Mouse (Mus musculus) adrenal gland (tissue): Measurements from ENCODE around the gene Cox6a2.
"Not testable (repeated sequence)": the region's sequence is repeated elsewhere in the genome, so short reads cannot be mapped to it uniquely, and the experiment has no call there.

ENCODE experiments used
- intact Hi-C: fragments of 180-260 bp; cut with DNase I; formaldehyde crosslinking; loops from one replicate; pipeline ENCODE4 v1.15.1; 2025

The Cox6a2 gene

DNA sequence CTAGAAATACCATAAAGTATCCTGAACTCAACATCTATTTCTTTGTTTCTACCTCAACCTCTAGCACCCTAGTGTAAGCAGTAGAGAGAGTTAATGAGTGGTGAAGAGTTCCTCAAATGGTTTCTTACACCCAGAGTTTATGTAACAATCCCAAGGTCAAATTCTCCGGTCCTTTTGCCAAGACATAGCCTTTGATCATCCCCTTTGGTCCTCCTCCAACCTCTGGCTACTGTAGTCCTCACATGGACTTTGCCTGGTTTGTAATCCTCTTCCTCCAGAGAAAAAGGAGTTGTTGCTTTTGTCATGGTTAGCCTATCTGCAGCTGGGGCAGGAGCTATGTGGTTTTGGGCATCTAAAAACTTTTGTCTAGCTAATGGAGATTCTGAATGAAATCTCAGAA, 29.3 kb upstream of the Cox6a2 start:
- intact Hi-C loops: no loop called here

DNA sequence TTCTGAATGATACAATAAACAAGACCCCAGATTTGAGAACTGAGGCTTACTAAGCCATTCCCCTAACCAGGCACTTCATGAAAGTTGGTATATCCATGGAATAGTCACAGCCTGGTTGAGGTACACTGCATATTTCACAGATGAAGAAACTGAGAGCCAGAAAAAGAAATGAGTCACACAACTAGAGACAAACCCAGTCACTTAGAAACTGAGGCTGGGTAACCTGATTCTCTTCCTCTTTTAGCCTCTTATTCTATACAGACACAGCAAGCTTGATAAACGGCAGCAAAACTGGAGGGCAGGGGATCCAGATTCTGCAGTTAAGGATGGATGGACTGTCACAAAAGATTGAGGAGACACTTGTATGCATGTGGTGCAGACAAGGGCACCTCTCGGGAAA, 28.6 kb upstream of the Cox6a2 start:
- intact Hi-C loops: no loop called here

DNA sequence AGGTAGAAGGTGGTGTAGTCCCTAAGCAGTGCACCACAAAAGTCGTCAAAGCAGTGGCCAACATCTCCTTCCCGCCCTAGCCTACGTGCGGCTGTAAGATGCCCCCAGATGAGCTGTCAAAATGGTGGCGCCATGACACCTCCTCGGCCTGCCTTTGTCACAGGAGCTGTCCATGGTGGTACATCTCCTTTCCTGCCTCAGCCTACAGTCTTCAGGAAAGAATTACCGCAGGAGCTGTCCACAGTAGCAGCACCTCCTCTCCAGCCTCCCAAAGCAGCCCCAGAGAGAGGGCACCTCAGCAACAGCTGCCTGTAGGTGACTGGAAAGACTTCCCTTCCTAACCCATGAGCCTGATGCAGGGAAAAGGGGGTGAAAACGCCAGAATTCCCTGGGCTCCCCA, 25.6 kb upstream of the Cox6a2 start:
- intact Hi-C loops: no loop called here

DNA sequence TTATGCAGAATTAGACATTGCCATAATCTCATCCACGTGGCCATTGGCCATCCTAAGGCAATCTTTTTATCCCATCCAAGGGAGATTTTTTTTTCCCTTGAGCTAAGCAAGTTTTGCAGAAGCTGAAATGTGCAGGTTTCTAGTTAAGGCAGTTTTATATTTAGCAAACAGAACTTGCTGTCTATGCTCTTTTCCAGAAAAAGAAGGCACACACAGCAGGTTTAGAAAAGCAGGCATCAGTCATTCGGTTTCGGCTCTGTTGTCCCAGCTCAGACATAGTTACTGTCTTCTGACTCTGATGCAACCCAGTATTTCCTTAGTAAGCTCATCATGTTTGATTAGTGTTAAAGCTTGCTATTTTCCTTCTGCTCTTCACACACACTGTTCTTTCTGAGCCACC, 14.7 kb upstream of the Cox6a2 start:
- intact Hi-C loops: no loop called here

DNA sequence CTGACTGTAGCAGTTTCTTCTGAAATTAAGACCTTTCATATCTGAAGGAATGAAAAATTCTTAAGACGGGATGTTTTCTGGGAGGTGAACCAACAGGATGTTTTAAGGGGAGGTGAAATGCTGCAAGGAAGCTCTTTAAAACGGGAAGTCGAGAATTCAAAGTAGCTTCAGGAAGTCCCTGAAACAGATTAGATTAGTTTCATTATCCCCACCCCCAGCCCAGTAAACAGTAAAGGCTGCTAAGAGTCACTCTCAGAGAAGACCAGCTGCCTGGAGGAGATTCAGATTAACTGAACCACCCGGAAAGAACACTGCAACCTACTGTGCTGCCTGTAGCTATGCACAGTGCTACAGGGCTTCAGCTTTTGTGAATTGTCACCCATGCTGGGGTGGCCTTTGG, 13.8 kb upstream of the Cox6a2 start:
- intact Hi-C loops: loop anchor here (10.0 kb wide), 1 partner anchor 205 kb away; no protein-coding TSS in a partner anchor

GRCm38 (mm10) chr7:128209826-128210225, 3.6 kb upstream of the Cox6a2 start:
- intact Hi-C loops: loop anchor here (10.0 kb wide), 1 partner anchor 195 kb away; no protein-coding TSS in a partner anchor

DNA sequence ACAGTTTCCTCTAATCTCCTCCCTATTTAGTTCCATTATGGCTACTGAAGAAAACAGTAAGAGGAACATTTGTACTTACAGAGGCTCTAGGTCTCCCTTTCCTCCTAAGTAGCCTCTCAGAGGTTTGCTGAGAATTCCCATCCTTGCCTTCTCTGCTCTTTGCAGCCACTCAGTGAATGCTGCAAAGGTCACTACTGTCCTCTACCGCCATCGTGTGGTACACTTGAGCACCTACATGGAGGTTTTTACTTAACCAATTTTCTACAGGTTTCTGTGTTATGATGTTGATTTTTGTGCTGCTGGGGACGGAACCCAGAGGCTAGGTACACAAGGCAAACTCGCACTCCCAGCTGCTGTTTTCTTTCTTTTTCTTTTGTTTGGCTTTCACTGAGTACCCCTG, 2.0 kb upstream of the Cox6a2 start:
- intact Hi-C loops: loop anchor here (1.0 kb wide), 1 partner anchor 109 kb away; no protein-coding TSS in a partner anchor

DNA sequence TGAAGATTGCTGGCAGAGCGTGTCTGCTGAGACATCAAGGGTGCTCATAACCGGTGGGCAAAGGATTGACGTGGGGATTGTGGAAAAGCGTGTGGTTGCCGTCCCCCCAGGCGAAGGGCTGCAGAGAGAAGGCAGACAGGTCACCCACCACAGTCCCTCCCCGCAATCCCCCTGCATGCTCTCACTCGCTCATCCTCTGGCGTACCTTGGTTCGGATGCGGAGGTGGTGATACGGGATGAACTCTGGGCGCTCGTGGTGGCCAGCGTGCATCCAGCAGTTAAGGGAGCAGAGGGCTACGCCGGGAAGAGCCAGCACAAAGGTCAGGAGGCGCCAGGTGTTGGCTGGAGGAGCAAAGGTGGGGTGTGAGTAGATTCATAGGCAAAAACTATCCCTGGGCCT, 492 bp downstream of the Cox6a2 start:
- intact Hi-C loops: no loop called here

DNA sequence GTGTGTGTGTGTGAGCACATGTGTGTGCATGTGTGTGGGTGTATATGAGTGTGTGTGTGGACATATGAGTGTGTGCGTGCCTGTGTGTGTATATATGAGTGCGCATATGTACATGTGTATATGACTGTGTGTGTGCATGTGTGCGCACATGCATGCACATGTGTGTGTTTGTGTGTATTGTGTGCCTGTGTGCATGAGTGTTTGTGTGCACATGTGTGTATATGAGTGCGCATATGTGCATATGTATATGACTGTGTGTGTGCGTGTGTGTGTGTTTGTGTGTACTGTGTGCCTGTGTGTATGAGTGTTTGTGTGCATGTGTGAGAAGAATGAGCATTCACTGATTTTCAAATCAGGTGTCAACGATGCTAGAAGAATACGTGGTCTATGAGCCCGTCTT, 2.0 kb downstream of the Cox6a2 start:
- intact Hi-C loops: no loop called here

DNA sequence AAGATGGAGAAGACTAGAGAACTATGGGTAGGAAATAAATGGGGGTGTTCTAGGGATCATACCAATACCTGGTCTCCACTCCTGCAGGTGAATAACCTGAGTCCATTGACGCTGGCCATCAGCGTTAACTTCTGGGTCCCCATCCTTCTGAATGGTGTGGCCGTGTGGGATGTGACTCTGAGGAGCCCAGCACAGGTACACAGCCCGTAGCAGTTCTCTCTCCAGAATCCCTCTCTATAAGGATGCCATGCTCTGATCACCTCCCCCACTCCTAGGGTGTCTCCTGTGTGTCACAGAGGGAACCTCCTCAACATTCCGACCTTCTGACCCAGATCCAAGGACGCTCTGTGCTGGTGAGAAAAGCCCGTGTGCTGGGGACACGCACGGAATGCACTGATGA, 3.1 kb downstream of the Cox6a2 start:
- intact Hi-C loops: no loop called here

- intact Hi-C loops: no loop called here
Observed at GRCm38 (mm10) chr7:128201607-128202006, 4.6 kb downstream of the Cox6a2 start.

- intact Hi-C loops: no loop called here
Observed at GRCm38 (mm10) chr7:128181691-128182090, 24.5 kb downstream of the Cox6a2 start.

- intact Hi-C loops: no loop called here
Observed at GRCm38 (mm10) chr7:128180546-128180945, 25.6 kb downstream of the Cox6a2 start.

DNA sequence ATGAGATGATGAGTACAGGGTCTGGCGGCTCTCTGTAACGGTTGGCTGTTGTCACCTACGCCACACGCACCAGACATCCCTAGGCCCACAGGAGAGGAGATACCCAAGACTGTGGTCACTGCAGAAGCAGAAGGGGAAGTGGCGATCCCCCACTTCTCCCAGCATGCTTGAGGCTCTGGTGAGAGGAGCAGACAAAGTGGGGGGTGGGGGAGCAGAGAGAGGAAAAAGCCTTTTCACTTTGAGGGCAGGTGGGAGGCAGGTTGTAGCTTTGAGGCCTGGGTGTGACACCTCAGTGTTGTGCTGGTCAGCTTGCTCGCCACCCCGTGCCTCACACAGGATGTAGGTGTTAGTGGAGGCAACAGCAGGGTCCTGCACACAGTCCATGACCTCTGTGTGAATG, 26.1 kb downstream of the Cox6a2 start:
- intact Hi-C loops: no loop called here

DNA sequence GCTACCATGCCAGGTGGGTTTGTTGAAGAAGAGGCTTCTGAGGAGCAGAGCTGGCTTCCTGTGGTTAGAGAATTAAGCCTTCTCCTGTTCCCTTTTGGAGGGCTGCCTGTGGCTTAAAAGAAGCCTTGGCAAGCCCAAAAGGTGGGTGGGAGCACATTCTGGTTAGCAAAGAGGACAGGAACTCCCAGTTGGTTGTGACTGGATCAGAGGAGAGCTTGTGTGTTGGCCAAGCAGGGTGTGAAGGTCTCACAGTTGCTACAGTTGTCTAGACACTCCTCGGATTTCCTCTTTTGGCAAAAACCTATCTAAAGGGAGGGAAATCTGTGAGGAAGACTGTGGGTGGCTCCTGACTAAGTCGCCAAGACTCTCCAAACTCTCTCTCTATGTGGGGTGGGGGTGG, 27.8 kb downstream of the Cox6a2 start:
- intact Hi-C loops: no loop called here

- intact Hi-C loops: no loop called here
Observed at GRCm38 (mm10) chr7:128169996-128170395, 36.2 kb downstream of the Cox6a2 start.

- intact Hi-C loops: no loop called here
Observed at GRCm38 (mm10) chr7:128166391-128166790, 39.8 kb downstream of the Cox6a2 start.

- intact Hi-C loops: no loop called here
Observed at GRCm38 (mm10) chr7:128164001-128164400, 42.2 kb downstream of the Cox6a2 start.

DNA sequence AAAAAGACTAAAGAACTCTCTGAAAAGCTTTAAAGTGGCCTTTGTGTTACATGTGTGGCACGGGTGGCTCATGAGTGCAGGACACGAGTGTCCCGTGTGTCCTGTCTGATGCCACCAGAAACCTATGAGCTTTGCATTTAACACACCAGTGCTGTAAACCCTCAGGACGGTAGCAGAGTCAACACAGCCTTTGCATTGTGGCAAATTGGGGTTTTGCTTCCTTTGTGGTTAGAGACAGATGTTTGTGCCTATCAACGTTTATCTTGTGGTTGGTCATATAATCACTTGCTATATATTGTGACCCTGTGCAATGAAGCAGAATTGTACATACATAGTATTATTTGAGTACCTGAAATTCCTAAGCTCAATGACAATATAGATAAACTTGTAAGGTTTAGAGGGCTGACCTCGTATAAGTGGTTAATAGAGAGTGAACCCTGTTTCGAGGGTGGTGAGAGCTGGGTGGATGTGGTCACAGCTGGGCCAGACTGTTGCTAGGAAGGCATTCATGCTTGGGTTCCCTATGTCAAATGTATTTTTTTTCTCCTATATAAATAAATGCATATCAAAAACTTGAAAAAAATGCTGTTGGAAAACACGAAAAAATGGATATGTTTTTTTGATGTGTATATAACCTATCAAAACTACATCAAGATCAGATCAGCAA, 47.4 kb downstream of the Cox6a2 start:
- intact Hi-C loops: not testable (repeated sequence)
